Mouse (Mus musculus): ENCODE data around the gene Mtap. TPM values are rescaled to one million over a fixed set of nuclear protein-coding genes. Genes with fewer than 3 reads are reported as not detected.

Mtap gene
- polyA plus RNA-seq, 1 experiment from 2014 or later, result 18.4 TPM

GRCm38 (mm10) chr4:89137542-89138360 lies 829 bp downstream of the Mtap start:
- peaks cover 37% of the 10 kb centered on the region for H3K4me1 ChIP-seq (replicated peaks)
- H3K36me3 ChIP-seq (replicated peaks), result 0 out of 2 replicates have a peak, but pooled peaks cover under 1% of the 10 kb centered on the region
- H3K4me2 ChIP-seq, result peak overlapping the region; percentile 90
- H3K9me3 ChIP-seq (replicated peaks), result no peaks in the 10 kb centered on the region
- H3K27me3 ChIP-seq, result no peaks in the 10 kb centered on the region
- H3K4me3 ChIP-seq (replicated peaks), result peak overlapping the region; percentile 68
- peak; percentile 46 for ATAC-seq (ENCODE audit: insufficient read depth)
- H3K9ac ChIP-seq, result peak overlapping the region; percentile 52
- WGBS (ENCODE audit: insufficient replicate concordance), result under 1% methylated on average over 35 of the region's 36 CpGs
- H3K27ac ChIP-seq (replicated peaks), result peak overlapping the region; percentile 66; the same call in 1 of the 2 replicates

- peak overlapping the region; percentile 68 for H3K4me3 ChIP-seq (replicated peaks)
- no peak overlapping the region for H3K27ac ChIP-seq (replicated peaks)
- 0 out of 2 replicates have a peak overlapping the region, but pooled peaks have one; percentile 52 for H3K9ac ChIP-seq
- WGBS (ENCODE audit: insufficient replicate concordance), result 17% methylated on average over 4 of the region's 4 CpGs
- H3K9me3 ChIP-seq (replicated peaks), result no peaks in the 10 kb centered on the region
- 0 out of 2 replicates have a peak, but pooled peaks cover 3% of the 10 kb centered on the region for H3K36me3 ChIP-seq (replicated peaks)
- no peaks in the 10 kb centered on the region for H3K27me3 ChIP-seq
- no peak for ATAC-seq (ENCODE audit: insufficient read depth)
- H3K4me2 ChIP-seq, result peak overlapping the region; percentile 90
- peaks cover 37% of the 10 kb centered on the region for H3K4me1 ChIP-seq (replicated peaks)
Observed at GRCm38 (mm10) chr4:89138361-89138651, 1.4 kb downstream of the Mtap start.

GRCm38 (mm10) chr4:89140832-89141231 lies 3.9 kb downstream of the Mtap start:
- H3K27me3 ChIP-seq, result no peaks in the 10 kb centered on the region
- no peak overlapping the region for H3K4me2 ChIP-seq
- H3K9me3 ChIP-seq (replicated peaks), result no peaks in the 10 kb centered on the region
- ATAC-seq (ENCODE audit: insufficient read depth), result no peak
- 0 out of 2 replicates have a peak, but pooled peaks cover 5% of the 10 kb centered on the region for H3K36me3 ChIP-seq (replicated peaks)
- peaks cover 39% of the 10 kb centered on the region for H3K4me1 ChIP-seq (replicated peaks)
- H3K4me3 ChIP-seq (replicated peaks), result no peak overlapping the region
- 57% methylated on average over 5 of the region's 5 CpGs for WGBS (ENCODE audit: insufficient replicate concordance)
- no peak overlapping the region for H3K27ac ChIP-seq (replicated peaks)
- H3K9ac ChIP-seq, result no peak overlapping the region

GRCm38 (mm10) chr4:89145409-89145808 lies 8.5 kb downstream of the Mtap start:
- Histone ChIP-seq H3K4me2 (no peak overlapping the region), H3K36me3 (replicated peaks) (peaks cover 16% of the 10 kb centered on the region), H3K27ac (replicated peaks) (no peak overlapping the region), H3K4me1 (replicated peaks) (peaks cover 14% of the 10 kb centered on the region), H3K27me3 (no peaks in the 10 kb centered on the region), H3K9me3 (replicated peaks) (no peaks in the 10 kb centered on the region), H3K4me3 (replicated peaks) (no peak overlapping the region), H3K9ac (no peak overlapping the region)
- WGBS (ENCODE audit: insufficient replicate concordance), result 39% methylated on average over 6 of the region's 6 CpGs
- ATAC-seq (ENCODE audit: insufficient read depth), result peak; percentile 22; the same call in 1 of the 2 replicates

GRCm38 (mm10) chr4:89146291-89146690 lies 9.4 kb downstream of the Mtap start:
- no peak overlapping the region for H3K27ac ChIP-seq (replicated peaks)
- H3K9me3 ChIP-seq (replicated peaks), result no peaks in the 10 kb centered on the region
- peaks cover 7% of the 10 kb centered on the region for H3K4me1 ChIP-seq (replicated peaks)
- no peak overlapping the region for H3K9ac ChIP-seq
- peaks cover 16% of the 10 kb centered on the region for H3K36me3 ChIP-seq (replicated peaks)
- H3K4me2 ChIP-seq, result no peak overlapping the region
- H3K4me3 ChIP-seq (replicated peaks), result no peak overlapping the region
- 42% methylated on average over 3 of the region's 3 CpGs for WGBS (ENCODE audit: insufficient replicate concordance)
- no peaks in the 10 kb centered on the region for H3K27me3 ChIP-seq
- no peak for ATAC-seq (ENCODE audit: insufficient read depth)

- H3K9me3 ChIP-seq (replicated peaks), result no peaks in the 10 kb centered on the region
- H3K4me1 ChIP-seq (replicated peaks), result peaks cover 2% of the 10 kb centered on the region; the same call in 1 of the 2 replicates
- H3K4me2 ChIP-seq, result no peak overlapping the region
- peaks cover 16% of the 10 kb centered on the region for H3K36me3 ChIP-seq (replicated peaks)
- H3K4me3 ChIP-seq (replicated peaks), result no peak overlapping the region
- H3K27me3 ChIP-seq, result no peaks in the 10 kb centered on the region
- H3K9ac ChIP-seq, result no peak overlapping the region
- no peak for ATAC-seq (ENCODE audit: insufficient read depth)
- no peak overlapping the region for H3K27ac ChIP-seq (replicated peaks)
Observed at GRCm38 (mm10) chr4:89149261-89149660, 12.3 kb downstream of the Mtap start.

GRCm38 (mm10) chr4:89161389-89161788 lies 24.5 kb downstream of the Mtap start:
- H3K4me3 ChIP-seq (replicated peaks), result no peak overlapping the region
- no peaks in the 10 kb centered on the region for H3K4me1 ChIP-seq (replicated peaks)
- 76% methylated on average over 3 of the region's 3 CpGs for WGBS (ENCODE audit: insufficient replicate concordance)
- no peak overlapping the region for H3K9ac ChIP-seq
- H3K27ac ChIP-seq (replicated peaks), result no peak overlapping the region
- no peak overlapping the region for H3K4me2 ChIP-seq
- ATAC-seq (ENCODE audit: insufficient read depth), result no peak
- no peaks in the 10 kb centered on the region for H3K27me3 ChIP-seq
- no peaks in the 10 kb centered on the region for H3K9me3 ChIP-seq (replicated peaks)
- peaks cover 36% of the 10 kb centered on the region for H3K36me3 ChIP-seq (replicated peaks)

GRCm38 (mm10) chr4:89162496-89162895 lies 25.6 kb downstream of the Mtap start:
- H3K27me3 ChIP-seq, result no peaks in the 10 kb centered on the region
- H3K4me1 ChIP-seq (replicated peaks), result no peaks in the 10 kb centered on the region
- no peak overlapping the region for H3K4me3 ChIP-seq (replicated peaks)
- H3K9me3 ChIP-seq (replicated peaks), result no peaks in the 10 kb centered on the region
- no peak overlapping the region for H3K9ac ChIP-seq
- WGBS (ENCODE audit: insufficient replicate concordance), result 60% methylated on average over 5 of the region's 5 CpGs
- ATAC-seq (ENCODE audit: insufficient read depth), result no peak
- peaks cover 45% of the 10 kb centered on the region for H3K36me3 ChIP-seq (replicated peaks)
- H3K27ac ChIP-seq (replicated peaks), result no peak overlapping the region
- no peak overlapping the region for H3K4me2 ChIP-seq

- no peak overlapping the region for H3K9ac ChIP-seq
- H3K9me3 ChIP-seq (replicated peaks), result no peaks in the 10 kb centered on the region
- WGBS (ENCODE audit: insufficient replicate concordance), result 80% methylated on average over 8 of the region's 8 CpGs
- H3K36me3 ChIP-seq (replicated peaks), result peaks cover 45% of the 10 kb centered on the region
- no peak for ATAC-seq (ENCODE audit: insufficient read depth)
- H3K4me2 ChIP-seq, result no peak overlapping the region
- no peak overlapping the region for H3K4me3 ChIP-seq (replicated peaks)
- no peaks in the 10 kb centered on the region for H3K4me1 ChIP-seq (replicated peaks)
- H3K27me3 ChIP-seq, result no peaks in the 10 kb centered on the region
- no peak overlapping the region for H3K27ac ChIP-seq (replicated peaks)
Observed at GRCm38 (mm10) chr4:89163613-89164012, 26.7 kb downstream of the Mtap start.

- no peaks in the 10 kb centered on the region for H3K4me1 ChIP-seq (replicated peaks)
- WGBS (ENCODE audit: insufficient replicate concordance), result 73% methylated on average over 2 of the region's 2 CpGs
- H3K27ac ChIP-seq (replicated peaks), result no peak overlapping the region
- no peak for ATAC-seq (ENCODE audit: insufficient read depth)
- peaks cover 45% of the 10 kb centered on the region for H3K36me3 ChIP-seq (replicated peaks)
- H3K4me3 ChIP-seq (replicated peaks), result no peak overlapping the region
- no peaks in the 10 kb centered on the region for H3K9me3 ChIP-seq (replicated peaks)
- H3K4me2 ChIP-seq, result no peak overlapping the region
- no peaks in the 10 kb centered on the region for H3K27me3 ChIP-seq
- H3K9ac ChIP-seq, result no peak overlapping the region
Observed at GRCm38 (mm10) chr4:89164681-89165080, 27.8 kb downstream of the Mtap start.

GRCm38 (mm10) chr4:89168877-89169276 lies 32.0 kb downstream of the Mtap start:
- Histone ChIP-seq H3K4me1 (replicated peaks) (no peaks in the 10 kb centered on the region), H3K27ac (replicated peaks) (no peak overlapping the region), H3K36me3 (replicated peaks) (peaks cover 48% of the 10 kb centered on the region), H3K27me3 (no peaks in the 10 kb centered on the region), H3K9me3 (replicated peaks) (no peaks in the 10 kb centered on the region), H3K4me3 (replicated peaks) (no peak overlapping the region), H3K4me2 (no peak overlapping the region), H3K9ac (no peak overlapping the region)
- 81% methylated on average over 9 of the region's 9 CpGs for WGBS (ENCODE audit: insufficient replicate concordance)
- no peak for ATAC-seq (ENCODE audit: insufficient read depth)

- Histone ChIP-seq H3K27me3 (no peaks in the 10 kb centered on the region), H3K4me3 (replicated peaks) (no peak overlapping the region), H3K36me3 (replicated peaks) (peaks cover 46% of the 10 kb centered on the region), H3K4me2 (no peak overlapping the region), H3K9ac (no peak overlapping the region), H3K27ac (replicated peaks) (no peak overlapping the region), H3K4me1 (replicated peaks) (no peaks in the 10 kb centered on the region), H3K9me3 (replicated peaks) (no peaks in the 10 kb centered on the region)
- ATAC-seq (ENCODE audit: insufficient read depth), result no peak
- 63% methylated on average over 4 of the region's 4 CpGs for WGBS (ENCODE audit: insufficient replicate concordance)
Observed at GRCm38 (mm10) chr4:89169739-89170138, 32.8 kb downstream of the Mtap start.
